Mouse (Mus musculus): ENCODE measurements around the gene Chchd6. TPM values are rescaled to one million over a fixed set of nuclear protein-coding genes. Genes with fewer than 3 reads are reported as not detected.

Chchd6 gene
- polyA plus RNA-seq, 1 experiment = 158 TPM

DNA sequence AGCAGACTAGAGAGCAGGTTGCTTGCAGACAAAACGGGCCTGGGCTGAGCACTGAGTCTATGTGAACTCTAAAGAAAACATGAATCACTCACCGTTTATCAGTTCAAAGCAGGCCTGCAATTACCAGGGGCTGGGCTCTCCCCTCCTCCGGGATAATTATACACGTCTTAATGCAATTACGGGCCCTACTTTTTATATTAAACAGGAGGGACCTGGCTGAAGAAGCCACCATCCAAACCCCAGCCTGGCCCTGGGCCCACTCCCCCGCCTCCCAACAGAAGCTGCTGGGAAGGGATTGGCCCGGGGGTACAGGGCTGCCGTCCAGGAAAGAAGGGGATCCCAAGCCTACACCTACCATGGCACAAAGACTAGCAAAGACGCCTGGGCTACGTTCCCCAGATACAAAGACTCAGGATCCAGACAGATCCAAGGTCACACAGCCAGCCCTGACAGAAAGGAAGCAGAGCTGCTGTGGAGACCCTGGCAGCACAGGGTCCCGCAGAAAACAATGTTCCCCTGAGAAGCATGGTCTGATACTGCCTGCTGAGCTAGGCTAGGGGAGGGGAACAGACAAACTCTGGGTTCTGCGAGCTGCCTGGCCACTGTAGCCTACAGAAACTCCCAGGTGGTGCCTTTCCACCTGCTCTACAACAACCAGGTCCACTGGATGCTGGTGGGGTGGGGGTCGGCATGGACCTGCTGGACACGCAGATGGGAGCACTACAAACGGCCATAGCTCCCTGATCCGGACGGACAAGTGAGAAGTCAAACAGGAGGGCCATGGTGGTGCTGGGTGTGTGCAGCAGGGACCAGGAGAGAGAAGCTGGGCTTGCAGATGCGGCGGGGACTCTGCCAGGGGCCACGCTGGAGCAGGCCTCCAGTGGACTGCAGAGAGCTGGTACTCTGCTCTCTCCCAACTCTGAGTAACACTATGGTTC lies 235.4 kb downstream of the Chchd6 start:
- no peak for DNase-seq (ENCODE audit: low read depth)

DNA sequence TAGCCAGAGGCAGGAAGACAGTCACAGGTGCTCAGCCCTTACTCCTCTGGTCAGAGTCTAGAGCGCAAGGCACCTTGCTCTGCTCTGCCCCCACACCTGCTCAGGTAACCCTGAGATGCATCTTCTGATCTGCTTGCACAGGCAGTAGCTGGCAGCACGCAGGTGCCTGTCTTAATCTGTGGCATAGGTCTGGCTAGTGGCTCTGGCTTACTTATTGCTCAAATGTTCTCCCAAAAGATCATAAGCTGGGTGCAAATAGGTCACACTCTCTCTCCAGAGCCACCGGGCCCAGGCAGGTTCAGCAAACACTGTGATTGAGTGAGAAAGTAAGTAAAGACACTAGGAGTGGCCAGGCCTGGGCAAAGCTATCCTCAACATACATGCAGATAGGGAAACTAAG lies 236.3 kb downstream of the Chchd6 start:
- DNase-seq (ENCODE audit: low read depth) = peak; percentile 62

DNA sequence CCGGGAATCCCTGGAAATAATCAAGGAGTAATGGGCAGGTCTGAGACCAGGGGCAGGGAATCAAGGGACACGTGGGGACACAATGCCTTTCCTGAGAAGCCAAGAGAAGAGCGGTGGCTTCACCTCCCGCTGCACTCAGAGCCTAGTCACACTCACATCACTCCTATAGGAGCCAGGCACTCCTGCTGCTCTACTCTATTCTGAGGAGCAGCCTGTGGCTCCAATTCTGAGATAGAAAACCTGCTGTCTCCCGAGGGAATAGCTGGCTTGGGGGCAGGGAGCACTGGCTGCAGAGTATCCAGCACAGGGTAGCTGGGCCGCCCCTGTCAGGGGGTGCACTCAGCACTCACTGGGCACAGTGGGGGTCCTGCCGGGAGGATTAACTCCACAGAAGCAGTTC lies 239.8 kb downstream of the Chchd6 start:
- DNase-seq (ENCODE audit: low read depth) = no peak

DNA sequence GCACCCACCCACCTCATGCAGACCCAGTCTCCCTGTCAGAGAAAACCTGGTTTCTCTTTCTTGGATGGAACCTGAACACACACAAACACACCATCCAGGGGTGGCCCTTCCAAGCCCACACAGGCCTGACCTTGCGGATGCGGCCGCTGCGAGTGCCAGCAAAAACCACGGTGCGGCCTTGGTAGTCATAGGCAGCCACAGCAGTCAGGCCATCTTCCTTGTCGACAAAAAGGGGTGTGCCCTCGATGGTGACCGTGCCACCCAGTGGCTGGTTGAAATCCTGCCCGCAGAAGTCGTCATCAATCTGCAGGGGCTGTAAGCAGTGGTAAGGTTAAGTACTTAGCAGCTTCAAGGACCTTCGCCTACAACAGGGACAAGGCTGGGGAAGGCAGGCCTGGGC lies 240.7 kb downstream of the Chchd6 start:
- no peak for DNase-seq (ENCODE audit: low read depth)

DNA sequence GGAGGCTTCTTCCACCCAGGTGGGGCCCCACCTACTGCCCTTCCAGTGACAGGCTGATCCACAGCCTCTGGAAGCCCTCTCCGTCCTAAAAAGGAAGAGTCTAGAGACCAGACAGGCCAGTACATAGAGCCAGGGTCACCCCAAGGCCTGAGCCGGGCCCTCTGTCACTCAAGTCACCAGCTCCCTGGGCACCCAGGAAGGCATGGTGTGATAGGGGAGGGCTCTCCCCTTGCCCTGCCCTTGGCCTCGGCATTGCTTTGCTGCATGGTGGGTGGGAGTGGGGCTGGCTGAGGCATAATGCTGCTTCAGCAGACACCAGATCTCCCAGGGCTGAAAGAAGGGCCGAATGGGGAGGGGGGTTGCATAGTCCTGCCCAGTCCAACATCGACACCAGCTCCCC lies 241.4 kb downstream of the Chchd6 start:
- no peak for DNase-seq (ENCODE audit: low read depth)

DNA sequence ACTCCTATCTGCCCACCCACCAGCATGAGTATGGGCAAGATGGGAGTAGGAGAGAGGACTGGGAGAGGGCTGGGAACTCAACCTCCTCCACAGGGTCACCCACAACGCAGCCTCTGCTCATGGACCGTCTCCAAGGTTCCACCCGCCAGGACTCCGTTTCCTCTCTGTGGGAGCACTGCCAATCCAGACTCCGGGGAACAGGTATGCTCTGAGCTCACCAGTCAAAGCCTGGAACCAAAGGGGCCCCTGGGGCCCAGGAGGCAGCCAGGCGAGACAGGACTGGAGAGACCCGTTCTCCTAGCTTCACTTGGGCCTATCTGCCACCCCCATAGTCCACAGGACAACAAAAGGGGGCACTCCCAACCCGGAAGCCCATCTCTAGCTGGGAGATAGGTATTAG lies 242.4 kb downstream of the Chchd6 start:
- no peak for DNase-seq (ENCODE audit: low read depth)

DNA sequence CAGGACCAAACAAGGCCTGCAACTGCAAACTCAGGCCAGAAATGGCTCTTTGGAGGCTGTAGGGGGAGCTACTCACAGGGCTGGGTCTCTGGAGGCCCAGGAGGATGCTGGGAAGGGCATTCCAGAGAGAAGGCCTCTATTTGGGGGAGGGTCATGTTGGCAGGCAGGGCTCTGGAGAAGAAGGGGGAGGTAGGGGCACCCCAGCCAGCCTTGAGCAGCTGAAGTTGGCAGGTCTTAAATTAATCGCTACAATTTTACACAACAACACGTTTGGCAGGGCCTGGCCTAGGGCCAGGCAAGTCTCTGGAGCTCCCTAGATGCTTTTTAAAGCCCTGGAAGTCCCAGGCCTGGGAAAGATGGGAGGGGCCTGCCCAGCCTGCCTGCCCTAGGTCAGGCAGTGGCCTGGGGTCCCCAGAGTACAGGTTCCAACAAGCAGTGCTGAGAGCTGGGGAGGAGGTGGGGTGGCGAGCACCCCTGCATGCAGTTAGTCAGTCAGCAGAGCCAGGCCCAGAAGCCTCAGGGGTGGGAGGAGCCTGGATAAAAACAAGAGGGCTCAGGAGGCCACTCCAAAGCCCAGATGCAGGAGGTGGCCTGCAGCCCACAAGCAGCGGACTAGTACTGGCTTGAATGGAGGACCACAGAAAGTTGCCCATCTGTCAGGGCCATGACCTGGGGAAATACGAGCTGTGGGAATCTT lies 243.9 kb downstream of the Chchd6 start:
- no peak for DNase-seq (ENCODE audit: low read depth)

DNA sequence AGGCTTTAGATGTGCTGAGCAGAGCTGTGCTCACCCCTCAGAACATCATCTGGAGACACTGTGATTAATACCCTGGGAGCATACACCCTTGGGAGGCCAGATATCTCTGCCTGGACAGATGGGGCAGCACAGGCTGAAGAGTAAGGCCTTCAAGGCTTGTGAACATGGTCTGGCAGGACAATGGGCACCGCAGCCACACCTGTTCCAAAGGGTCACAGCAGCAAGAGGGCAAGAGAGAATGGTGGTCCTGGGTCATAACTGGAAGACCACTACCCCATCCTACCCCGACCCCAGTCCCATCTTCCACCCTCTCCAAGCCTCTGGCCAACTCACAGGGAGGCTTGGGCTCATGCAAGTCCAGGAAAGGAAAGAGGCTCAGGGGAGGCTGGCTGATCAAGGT lies 244.9 kb downstream of the Chchd6 start:
- DNase-seq (ENCODE audit: low read depth) = no peak

DNA sequence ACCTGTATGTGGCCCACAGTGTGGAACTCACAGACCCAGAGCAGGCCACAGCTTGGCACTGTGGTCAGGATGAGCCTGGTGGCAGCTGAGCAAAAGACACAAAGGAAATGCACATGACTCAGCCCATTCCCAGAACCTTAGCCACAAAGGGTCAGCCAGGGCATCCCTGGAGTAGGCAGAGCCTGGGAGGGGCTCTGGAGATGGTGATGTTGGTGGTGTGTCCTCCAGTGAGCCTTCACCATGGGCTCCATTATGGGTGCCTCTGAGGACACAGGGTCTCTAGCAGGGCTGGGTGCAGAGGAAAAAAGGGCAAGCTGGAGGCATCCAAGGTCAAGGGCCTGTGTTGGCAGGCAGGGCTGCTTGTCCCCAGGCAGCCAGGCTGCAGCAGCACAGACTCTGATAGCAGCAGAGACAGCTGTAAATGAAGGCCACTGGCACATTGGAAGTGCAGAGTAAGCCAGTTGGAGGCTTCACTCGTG lies 245.4 kb downstream of the Chchd6 start:
- no peak for DNase-seq (ENCODE audit: low read depth)

DNA sequence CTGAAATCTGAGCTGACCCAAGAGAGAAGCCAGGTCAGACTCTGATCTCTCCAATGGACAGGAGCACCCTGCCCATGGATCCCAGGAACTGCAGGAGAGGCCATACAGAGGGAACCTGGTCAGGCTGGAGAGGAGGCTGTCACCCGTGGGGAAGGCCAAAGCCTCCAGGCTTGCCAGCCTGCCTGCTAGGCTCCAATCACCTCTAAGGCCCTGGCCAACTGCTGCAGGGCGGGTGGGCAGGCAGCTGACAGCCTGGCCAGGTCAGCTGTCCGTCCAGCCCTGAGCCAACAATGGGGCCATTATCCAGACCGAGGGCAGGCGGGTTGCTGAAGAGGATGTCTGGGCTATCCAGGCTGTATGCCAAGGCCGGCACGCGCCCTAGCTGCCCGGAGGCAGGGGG lies 247.1 kb downstream of the Chchd6 start:
- DNase-seq (ENCODE audit: low read depth) = no peak

DNA sequence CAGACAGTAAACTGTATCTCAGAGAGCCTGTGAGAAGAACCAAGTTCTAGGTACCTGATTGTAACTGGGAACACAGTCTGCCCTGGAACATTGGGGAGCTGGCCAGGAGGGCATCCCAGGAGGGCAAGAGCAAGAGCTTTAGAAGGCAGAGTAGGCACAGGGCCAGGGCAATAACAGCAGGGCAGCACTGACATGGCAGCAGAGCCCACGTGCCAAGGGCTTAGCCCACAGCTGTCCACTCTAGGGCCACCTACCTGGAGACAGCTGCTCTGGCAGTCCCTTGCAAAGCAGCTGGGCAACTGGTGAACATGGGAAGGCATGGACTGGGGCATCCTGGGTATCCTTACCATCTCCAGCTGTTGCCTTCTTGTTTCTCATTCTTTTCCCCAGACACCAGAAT lies 247.7 kb downstream of the Chchd6 start:
- DNase-seq (ENCODE audit: low read depth) = no peak

DNA sequence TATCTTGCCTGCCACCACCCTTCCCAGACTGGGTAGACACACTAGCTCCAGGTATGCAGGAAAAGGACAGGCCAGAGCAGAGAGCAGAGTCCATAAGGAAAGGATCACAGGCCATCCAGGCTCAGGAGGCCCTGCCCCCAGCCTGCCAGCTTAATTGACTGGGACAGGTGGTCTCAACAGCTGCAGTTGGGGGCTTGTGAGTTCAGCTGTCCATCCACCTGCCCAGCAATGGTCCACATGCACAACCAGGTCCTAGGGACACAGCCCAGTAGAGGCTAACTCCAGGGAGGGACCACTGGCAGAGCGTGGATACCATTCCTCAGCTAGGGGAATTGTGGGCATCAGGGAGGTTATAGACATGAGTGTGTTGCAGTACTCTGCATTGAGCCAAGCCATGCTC lies 249.6 kb downstream of the Chchd6 start:
- DNase-seq (ENCODE audit: low read depth) = no peak

DNA sequence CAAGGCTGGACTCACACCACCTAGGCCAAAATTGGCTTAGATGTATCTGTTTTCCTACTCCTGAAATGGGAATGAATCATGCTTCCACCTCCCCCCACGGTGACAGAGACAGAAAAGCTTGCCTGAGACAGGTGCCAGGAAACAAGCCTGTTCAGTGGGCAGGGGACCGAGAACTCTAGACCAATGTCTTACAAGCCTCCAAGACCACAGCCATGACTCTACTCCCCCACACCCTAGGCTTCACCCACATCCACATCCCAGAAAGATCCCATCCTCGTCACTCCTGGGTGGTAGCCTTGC lies 250.0 kb downstream of the Chchd6 start:
- no peak for DNase-seq (ENCODE audit: low read depth)

DNA sequence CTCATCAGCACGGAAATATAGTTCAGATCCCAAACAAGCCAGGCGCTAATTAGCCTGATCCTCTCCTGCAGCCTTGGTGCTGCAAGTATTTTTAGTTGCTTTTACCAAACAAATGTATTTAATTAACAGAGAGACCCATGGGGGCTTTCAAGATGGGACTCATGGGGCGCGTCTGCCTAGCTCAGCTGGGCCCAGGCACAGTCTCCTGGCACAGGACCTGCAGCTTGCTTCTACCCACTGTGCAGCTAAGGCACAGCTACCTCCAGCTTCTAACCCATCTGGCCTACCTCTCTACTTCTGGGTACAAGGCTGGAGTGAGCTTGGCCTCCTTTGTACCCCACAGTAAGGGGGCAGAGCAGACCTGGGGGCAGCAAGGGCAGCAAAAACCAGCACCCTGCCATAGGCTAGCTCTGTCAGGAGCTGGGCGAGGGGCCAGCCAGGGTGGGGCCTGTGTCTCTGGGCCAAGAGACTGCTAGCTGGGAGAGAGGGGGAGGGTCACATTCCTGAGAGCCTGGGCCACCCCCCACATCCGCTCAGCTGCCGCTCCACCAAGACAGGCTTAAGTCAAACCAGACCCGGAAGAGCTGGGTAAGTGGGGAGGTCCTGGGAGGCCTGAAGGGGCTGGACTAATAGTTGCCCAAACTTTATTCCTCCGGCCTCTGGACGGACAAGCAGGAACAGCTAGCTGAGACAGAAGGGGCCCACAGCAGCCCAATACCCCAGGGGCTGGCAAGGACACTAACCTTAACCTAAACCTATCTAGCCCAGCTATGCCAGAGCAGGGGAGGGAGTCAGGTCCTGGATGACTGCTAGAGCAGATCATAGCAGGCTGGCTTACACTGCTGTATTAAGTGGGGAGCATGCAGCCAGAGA lies 250.6 kb downstream of the Chchd6 start:
- DNase-seq (ENCODE audit: low read depth) = no peak

DNA sequence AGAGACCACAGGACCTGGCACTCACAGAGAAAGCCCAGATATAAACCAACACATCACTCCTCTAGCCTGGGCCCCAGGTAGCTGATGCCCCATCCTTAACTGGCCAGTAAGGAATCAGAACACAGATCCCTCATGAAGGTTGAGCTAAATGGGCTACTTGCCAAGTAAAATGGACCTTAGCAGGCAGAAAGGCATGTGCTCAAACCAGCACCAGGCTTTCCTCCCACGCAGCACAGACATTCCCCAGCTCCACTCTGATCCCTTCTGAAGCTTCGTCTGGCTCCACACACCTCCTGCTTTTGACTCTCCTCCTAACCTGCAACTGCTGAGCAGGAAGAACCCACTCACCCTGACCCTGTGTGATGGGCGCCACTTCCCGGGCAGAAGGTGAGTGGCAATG lies 253.5 kb downstream of the Chchd6 start:
- no peak for DNase-seq (ENCODE audit: low read depth)

DNA sequence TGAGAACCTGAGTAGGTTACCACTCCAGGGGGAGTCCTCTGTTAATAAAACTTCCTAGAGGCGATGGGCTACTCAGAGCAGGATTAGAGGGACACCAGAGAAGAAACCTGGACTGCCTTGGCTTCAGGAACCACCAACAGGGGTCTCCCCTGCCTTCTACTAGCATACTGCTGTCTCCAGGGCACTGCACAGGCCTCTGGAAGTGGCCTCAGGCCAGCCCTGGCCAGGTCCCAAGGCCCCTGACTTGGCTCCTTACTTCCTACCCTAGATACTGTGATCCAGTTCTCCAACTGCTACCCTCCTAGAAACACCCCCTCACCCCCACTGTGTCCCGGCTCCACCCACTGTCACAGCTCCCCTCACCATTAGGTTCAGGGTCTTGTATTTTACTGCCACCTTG lies 256.0 kb downstream of the Chchd6 start:
- no peak for DNase-seq (ENCODE audit: low read depth)

DNA sequence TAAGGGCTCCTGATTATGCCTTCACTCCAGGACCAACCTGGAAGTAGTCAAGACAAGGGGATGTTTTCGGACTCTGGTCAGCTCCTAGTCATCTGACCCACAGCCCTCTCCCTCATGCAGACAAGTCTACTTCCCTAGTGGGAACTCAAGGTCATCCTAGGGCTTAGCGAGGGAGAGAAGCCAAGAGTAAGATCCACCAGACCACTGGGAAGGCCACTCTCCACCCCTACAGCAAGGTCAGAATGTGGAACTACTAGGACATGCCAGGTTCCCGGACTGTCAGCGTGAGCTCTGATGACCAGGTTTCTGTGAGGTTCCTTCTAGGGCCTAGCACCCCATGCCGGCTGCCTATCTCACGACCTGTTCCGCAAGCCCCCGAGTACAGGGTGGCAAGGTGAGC lies 256.7 kb downstream of the Chchd6 start:
- no peak for DNase-seq (ENCODE audit: low read depth)

DNA sequence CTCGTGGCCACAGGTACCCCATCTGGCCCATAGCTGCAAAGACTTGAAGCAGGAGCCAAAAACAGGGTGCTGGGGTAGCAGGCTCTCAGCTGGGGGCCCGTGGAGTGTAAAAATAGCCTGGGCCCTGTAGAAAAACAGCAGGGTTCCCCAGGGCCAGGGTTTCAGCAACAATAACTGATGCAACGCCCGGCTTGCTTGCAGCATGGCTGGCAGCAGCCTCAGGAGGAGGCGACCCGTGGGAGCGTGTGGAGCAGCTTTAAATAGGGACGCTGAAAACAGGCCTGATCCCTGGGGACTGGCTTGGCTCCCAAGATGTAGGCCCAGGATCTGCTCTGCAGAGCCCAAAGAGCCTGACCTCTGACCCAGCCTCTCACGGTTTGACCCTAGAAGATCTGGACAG lies 257.9 kb downstream of the Chchd6 start:
- no peak for DNase-seq (ENCODE audit: low read depth)

DNA sequence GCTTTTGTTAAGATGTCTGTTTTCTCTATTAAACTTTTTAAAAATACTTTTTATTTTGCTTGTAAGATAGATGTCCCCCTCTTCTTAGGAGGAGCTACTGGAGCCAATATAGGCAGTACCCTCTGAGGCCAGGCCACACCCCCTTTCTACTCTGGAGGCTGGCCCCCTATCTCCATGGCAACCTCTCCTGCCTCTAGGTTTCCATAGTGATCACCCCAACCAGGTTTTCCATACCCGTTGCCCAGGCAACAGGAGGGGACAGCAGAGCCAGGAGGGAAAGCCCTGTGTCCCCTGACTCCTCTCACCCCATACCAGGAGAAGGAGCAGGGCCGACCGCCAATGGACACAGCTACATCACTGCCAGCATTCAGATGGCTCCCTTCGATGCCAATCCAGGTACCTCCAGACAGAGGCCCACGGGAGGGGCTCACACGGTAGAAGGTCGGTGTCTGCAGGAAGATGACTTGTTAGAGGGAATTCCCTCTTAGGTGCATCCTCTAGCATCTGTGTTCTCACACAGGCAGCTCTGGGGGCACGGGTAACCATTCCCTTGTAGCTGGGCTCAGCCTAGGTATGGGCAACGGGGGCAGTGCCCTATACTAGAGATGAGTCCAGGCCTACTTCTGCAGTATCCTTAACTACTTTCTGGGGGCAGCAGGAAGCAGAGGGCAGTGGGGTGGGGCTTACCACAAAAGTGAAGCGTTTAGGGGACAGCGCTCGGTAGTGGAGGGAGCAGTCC lies 261.3 kb downstream of the Chchd6 start:
- no peak for DNase-seq (ENCODE audit: low read depth)

All from gonadal fat pad, adult 2 months (tissue).